Mouse (Mus musculus): ENCODE data around the gene Alox12b. TPM values are rescaled to one million over a fixed set of nuclear protein-coding genes. Genes with fewer than 3 reads are reported as not detected.

Alox12b gene
- polyA plus RNA-seq, 1 experiment, result not detected

DNA sequence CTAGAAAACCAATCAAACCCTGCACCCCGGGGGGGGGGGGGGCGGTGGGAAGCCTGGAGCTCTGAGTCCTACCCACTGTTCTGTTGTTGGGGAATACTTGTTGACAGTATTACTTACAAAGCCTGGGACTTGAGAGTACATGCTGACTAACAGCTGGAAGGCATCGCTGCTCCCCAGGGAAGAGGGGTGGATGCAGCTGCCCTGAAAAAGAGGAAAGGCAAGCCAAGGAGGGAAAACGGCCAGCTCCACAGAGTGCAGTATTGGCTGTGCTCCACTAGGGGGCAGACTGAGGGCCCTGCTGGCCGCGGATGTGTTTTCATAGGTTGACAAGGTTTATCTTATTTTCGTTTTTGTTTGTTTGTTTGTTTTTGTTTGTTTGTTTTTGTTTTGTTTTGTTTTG, 14.8 kb downstream of the Alox12b start:
- no peak overlapping the region for H3K4me3 ChIP-seq (ENCODE audit: low read depth, low read length)
- no peaks in the 10 kb centered on the region for H3K9me3 ChIP-seq (replicated peaks; ENCODE audit: control insufficient read depth, insufficient read depth, low read length, poor library complexity, severe bottlenecking)
- H3K9ac ChIP-seq (ENCODE audit: low read depth, poor library complexity, severe bottlenecking), result no peak overlapping the region
- TF ChIP-seq CTCF (IDR thresholded peaks at IDR 0.05; ENCODE audit: low read depth, low read length) (peak; percentile 89), POLR2A (IDR thresholded peaks at IDR 0.05; ENCODE audit: insufficient read depth, low read length) (no peak)
- H3K4me1 ChIP-seq (ENCODE audit: control insufficient read depth, insufficient read depth, low read length), result no peaks in the 10 kb centered on the region
- H3K27ac ChIP-seq (ENCODE audit: insufficient read depth, low read length), result no peak overlapping the region
- H3K36me3 ChIP-seq (ENCODE audit: control insufficient read depth, insufficient read depth, low read length, poor library complexity, severe bottlenecking), result no peaks in the 10 kb centered on the region
- H3K27me3 ChIP-seq (ENCODE audit: control insufficient read depth, insufficient read depth, low read length, poor library complexity, severe bottlenecking), result no peaks in the 10 kb centered on the region

DNA sequence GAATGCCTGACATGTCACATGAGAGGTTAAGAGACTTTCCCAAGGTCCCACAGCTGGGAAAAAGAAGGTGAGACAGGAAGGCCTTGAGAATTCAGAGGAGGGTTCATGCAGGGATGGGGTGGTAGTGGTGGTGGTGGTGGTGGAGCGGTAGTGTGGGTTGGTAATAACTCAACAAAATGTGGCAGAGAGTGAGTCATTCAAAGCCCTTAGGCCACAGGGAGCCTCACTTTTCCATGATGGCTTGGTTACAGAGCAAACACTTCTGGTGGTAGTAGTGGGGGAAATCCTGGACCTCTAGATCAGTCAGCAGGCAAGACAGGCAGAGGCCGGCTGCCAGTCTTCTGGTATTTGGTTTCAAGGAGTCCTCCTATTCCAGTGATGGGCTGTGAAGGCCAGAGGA, 15.8 kb downstream of the Alox12b start:
- Histone ChIP-seq H3K27me3 (ENCODE audit: control insufficient read depth, insufficient read depth, low read length, poor library complexity, severe bottlenecking) (no peaks in the 10 kb centered on the region), H3K4me3 (ENCODE audit: low read depth, low read length) (no peak overlapping the region), H3K4me1 (ENCODE audit: control insufficient read depth, insufficient read depth, low read length) (no peaks in the 10 kb centered on the region), H3K27ac (ENCODE audit: insufficient read depth, low read length) (no peak overlapping the region), H3K36me3 (ENCODE audit: control insufficient read depth, insufficient read depth, low read length, poor library complexity, severe bottlenecking) (no peaks in the 10 kb centered on the region), H3K9me3 (replicated peaks; ENCODE audit: control insufficient read depth, insufficient read depth, low read length, poor library complexity, severe bottlenecking) (no peaks in the 10 kb centered on the region), H3K9ac (ENCODE audit: low read depth, poor library complexity, severe bottlenecking) (no peak overlapping the region)
- no peak for TF ChIP-seq EP300 (IDR thresholded peaks at IDR 0.05; ENCODE audit: insufficient read depth, low read depth, low read length)
- TF ChIP-seq POLR2A (IDR thresholded peaks at IDR 0.05; ENCODE audit: insufficient read depth, low read length), result no peak
- no peak for TF ChIP-seq CTCF (IDR thresholded peaks at IDR 0.05; ENCODE audit: low read depth, low read length)

DNA sequence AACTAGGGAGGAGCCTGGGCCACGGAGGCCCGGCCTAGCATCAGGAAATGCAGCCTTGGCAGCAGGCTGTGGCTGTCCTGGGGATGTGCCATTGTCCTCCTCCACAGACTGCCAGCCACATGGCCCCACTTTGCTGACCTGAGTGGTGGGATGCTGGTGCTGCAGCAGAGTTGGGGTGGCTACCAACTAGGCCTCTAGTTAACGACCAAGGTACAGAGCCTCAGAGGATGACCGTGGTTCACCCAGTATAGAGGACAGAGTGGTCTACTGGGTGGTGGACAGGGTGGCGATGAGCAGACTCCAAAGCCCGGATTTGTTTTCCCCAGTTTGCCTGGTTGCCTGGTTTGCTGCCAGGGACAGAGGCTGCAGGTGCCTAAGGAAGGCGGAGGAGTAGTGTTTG, 17.9 kb downstream of the Alox12b start:
- no peaks in the 10 kb centered on the region for H3K4me1 ChIP-seq (ENCODE audit: control insufficient read depth, insufficient read depth, low read length)
- no peak overlapping the region for H3K9ac ChIP-seq (ENCODE audit: low read depth, poor library complexity, severe bottlenecking)
- no peak overlapping the region for H3K4me3 ChIP-seq (ENCODE audit: low read depth, low read length)
- no peaks in the 10 kb centered on the region for H3K27me3 ChIP-seq (ENCODE audit: control insufficient read depth, insufficient read depth, low read length, poor library complexity, severe bottlenecking)
- no peaks in the 10 kb centered on the region for H3K9me3 ChIP-seq (replicated peaks; ENCODE audit: control insufficient read depth, insufficient read depth, low read length, poor library complexity, severe bottlenecking)
- H3K27ac ChIP-seq (ENCODE audit: insufficient read depth, low read length), result no peak overlapping the region
- H3K36me3 ChIP-seq (ENCODE audit: control insufficient read depth, insufficient read depth, low read length, poor library complexity, severe bottlenecking), result no peaks in the 10 kb centered on the region
- no peak for TF ChIP-seq POLR2A (IDR thresholded peaks at IDR 0.05; ENCODE audit: insufficient read depth, low read length)
- TF ChIP-seq CTCF (IDR thresholded peaks at IDR 0.05; ENCODE audit: low read depth, low read length), result no peak
- TF ChIP-seq EP300 (IDR thresholded peaks at IDR 0.05; ENCODE audit: insufficient read depth, low read depth, low read length), result no peak

DNA sequence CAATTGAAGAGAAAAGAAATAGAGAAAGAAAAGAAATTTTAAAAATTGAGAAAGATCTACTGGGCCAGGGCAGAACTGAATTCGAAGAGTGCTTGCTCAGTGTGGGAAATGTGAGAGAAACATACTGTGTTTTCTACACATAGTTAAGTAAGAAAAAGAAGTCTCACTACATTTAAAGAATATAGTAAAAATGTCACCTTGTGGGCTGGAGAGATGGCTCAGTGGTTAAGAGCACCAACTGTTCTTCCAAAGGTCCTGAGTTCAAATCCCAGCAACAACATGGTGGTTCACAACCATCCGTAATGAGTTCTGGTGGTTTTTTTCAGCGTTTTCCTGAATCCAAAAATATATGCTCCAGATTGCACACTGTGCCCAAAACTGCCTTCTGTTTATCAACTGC, 21.7 kb downstream of the Alox12b start:
- TF ChIP-seq CTCF (IDR thresholded peaks at IDR 0.05; ENCODE audit: low read depth, low read length), result no peak
- TF ChIP-seq EP300 (IDR thresholded peaks at IDR 0.05; ENCODE audit: insufficient read depth, low read depth, low read length), result no peak
- TF ChIP-seq POLR2A (IDR thresholded peaks at IDR 0.05; ENCODE audit: insufficient read depth, low read length), result no peak
- H3K36me3 ChIP-seq (ENCODE audit: control insufficient read depth, insufficient read depth, low read length, poor library complexity, severe bottlenecking), result no peaks in the 10 kb centered on the region
- no peak overlapping the region for H3K9ac ChIP-seq (ENCODE audit: low read depth, poor library complexity, severe bottlenecking)
- H3K27ac ChIP-seq (ENCODE audit: insufficient read depth, low read length), result no peak overlapping the region
- H3K4me1 ChIP-seq (ENCODE audit: control insufficient read depth, insufficient read depth, low read length), result no peaks in the 10 kb centered on the region
- no peak overlapping the region for H3K4me3 ChIP-seq (ENCODE audit: low read depth, low read length)
- H3K9me3 ChIP-seq (replicated peaks; ENCODE audit: control insufficient read depth, insufficient read depth, low read length, poor library complexity, severe bottlenecking), result no peaks in the 10 kb centered on the region
- H3K27me3 ChIP-seq (ENCODE audit: control insufficient read depth, insufficient read depth, low read length, poor library complexity, severe bottlenecking), result no peaks in the 10 kb centered on the region

DNA sequence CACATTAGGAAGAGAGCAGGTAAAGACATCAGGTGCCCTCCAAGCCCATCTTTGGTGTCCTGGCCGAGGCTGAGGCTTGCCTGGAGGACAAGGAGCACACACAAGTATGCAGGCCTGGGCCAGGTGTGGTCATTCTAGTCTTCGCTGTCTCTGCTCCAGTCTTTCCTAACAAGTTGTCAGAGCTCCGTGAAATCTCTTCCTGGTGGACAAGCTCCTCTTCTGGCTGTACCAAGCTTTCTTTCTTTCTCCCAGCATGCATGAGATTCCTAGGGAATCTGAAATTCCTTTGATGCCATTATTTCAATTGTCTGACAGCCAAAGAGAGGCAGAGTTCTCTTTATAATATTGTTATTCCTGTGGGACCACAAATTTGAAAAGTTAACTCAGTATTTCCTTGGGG, 22.7 kb downstream of the Alox12b start:
- Histone ChIP-seq H3K27me3 (ENCODE audit: control insufficient read depth, insufficient read depth, low read length, poor library complexity, severe bottlenecking) (no peaks in the 10 kb centered on the region), H3K27ac (ENCODE audit: insufficient read depth, low read length) (no peak overlapping the region), H3K36me3 (ENCODE audit: control insufficient read depth, insufficient read depth, low read length, poor library complexity, severe bottlenecking) (no peaks in the 10 kb centered on the region), H3K9ac (ENCODE audit: low read depth, poor library complexity, severe bottlenecking) (no peak overlapping the region), H3K9me3 (replicated peaks; ENCODE audit: control insufficient read depth, insufficient read depth, low read length, poor library complexity, severe bottlenecking) (no peaks in the 10 kb centered on the region), H3K4me1 (ENCODE audit: control insufficient read depth, insufficient read depth, low read length) (no peaks in the 10 kb centered on the region), H3K4me3 (ENCODE audit: low read depth, low read length) (no peak overlapping the region)
- no peak for TF ChIP-seq CTCF (IDR thresholded peaks at IDR 0.05; ENCODE audit: low read depth, low read length)
- TF ChIP-seq EP300 (IDR thresholded peaks at IDR 0.05; ENCODE audit: insufficient read depth, low read depth, low read length), result no peak
- TF ChIP-seq POLR2A (IDR thresholded peaks at IDR 0.05; ENCODE audit: insufficient read depth, low read length), result no peak

DNA sequence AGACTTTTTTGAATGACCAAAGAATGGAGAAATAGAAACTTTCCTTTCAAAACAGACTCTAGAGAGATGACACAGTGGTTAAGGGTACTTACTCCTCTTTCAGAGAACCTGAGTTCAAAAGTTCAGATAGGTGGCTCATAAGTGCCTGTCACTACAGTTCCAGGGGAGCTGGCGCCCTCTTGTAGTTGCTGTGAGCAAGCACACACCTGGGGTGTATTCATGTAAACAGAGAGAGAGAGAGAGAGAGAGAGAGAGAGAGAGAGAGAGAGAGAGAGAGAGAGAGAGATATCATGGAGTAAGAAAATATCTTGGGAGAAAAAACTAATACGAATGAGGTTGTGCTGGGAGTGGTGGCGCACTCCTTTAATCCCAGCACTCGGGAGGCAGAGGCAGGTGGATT, 23.3 kb downstream of the Alox12b start:
- H3K4me1 ChIP-seq (ENCODE audit: control insufficient read depth, insufficient read depth, low read length), result no peaks in the 10 kb centered on the region
- no peaks in the 10 kb centered on the region for H3K36me3 ChIP-seq (ENCODE audit: control insufficient read depth, insufficient read depth, low read length, poor library complexity, severe bottlenecking)
- H3K4me3 ChIP-seq (ENCODE audit: low read depth, low read length), result no peak overlapping the region
- H3K9ac ChIP-seq (ENCODE audit: low read depth, poor library complexity, severe bottlenecking), result no peak overlapping the region
- no peaks in the 10 kb centered on the region for H3K9me3 ChIP-seq (replicated peaks; ENCODE audit: control insufficient read depth, insufficient read depth, low read length, poor library complexity, severe bottlenecking)
- no peak for TF ChIP-seq POLR2A (IDR thresholded peaks at IDR 0.05; ENCODE audit: insufficient read depth, low read length)
- peak; percentile 35 for TF ChIP-seq CTCF (IDR thresholded peaks at IDR 0.05; ENCODE audit: low read depth, low read length)
- TF ChIP-seq EP300 (IDR thresholded peaks at IDR 0.05; ENCODE audit: insufficient read depth, low read depth, low read length), result no peak
- H3K27me3 ChIP-seq (ENCODE audit: control insufficient read depth, insufficient read depth, low read length, poor library complexity, severe bottlenecking), result no peaks in the 10 kb centered on the region
- H3K27ac ChIP-seq (ENCODE audit: insufficient read depth, low read length), result no peak overlapping the region

Measured in ES-Bruce4 (cell line).